Comparison of ENCODE assay signal across 8 mouse cellular contexts in genomic region chr12:86077322-86077721, GRCm38 (mm10). TPM values are rescaled to one million over a fixed set of nuclear protein-coding genes. Genes with fewer than 3 reads are reported as not detected.
DNase-seq lines count a peak whose midpoint lies in the region; ATAC-seq and TF ChIP-seq lines count a peak whose summit lies in the region.

No protein-coding gene starts in this region.

- peak overlapping the region; percentile 17; the same call in 1 of the 2 replicates for H3K9ac ChIP-seq in liver, adult 2 months (ENCODE audit: low read depth, low read length)
- H3K9ac ChIP-seq in hindbrain, embryonic 12.5 days = peak overlapping the region; percentile 66
- H3K9ac ChIP-seq in midbrain, embryonic 14.5 days (replicated peaks; ENCODE audit: low read length) = no peak overlapping the region

- TF ChIP-seq CTCF in liver, adult 2 months (IDR thresholded peaks at IDR 0.05; ENCODE audit: low read depth, low read length) = no peak

- peak overlapping the region; percentile 71 for H3K4me2 ChIP-seq in hindbrain, embryonic 12.5 days (replicated peaks)
- peak overlapping the region; percentile 91 for H3K4me2 ChIP-seq in midbrain, embryonic 14.5 days (ENCODE audit: low read length)

- H3K4me3 ChIP-seq in liver, adult 2 months (ENCODE audit: insufficient read depth, low read depth, low read length) = peak overlapping the region; percentile 14
- H3K4me3 ChIP-seq in hindbrain, embryonic 12.5 days = peak overlapping the region; percentile 47
- no peak overlapping the region for H3K4me3 ChIP-seq in midbrain, embryonic 14.5 days (replicated peaks; ENCODE audit: low read depth, low read length)

- H3K36me3 ChIP-seq in liver, adult 2 months (ENCODE audit: control insufficient read depth, insufficient read depth, low read length) = no peaks in the 10 kb centered on the region
- H3K36me3 ChIP-seq in hindbrain, embryonic 12.5 days = no peaks in the 10 kb centered on the region
- no peaks in the 10 kb centered on the region for H3K36me3 ChIP-seq in midbrain, embryonic 14.5 days (ENCODE audit: control insufficient read depth, insufficient read depth, low read length)

- ATAC-seq in hindbrain, embryonic 12.5 days (ENCODE audit: low FRiP score) = no peak
- ATAC-seq in midbrain, embryonic 14.5 days (ENCODE audit: low FRiP score, low TSS enrichment) = no peak

- H3K4me1 ChIP-seq in liver, adult 2 months (ENCODE audit: control insufficient read depth, insufficient read depth, low read length) = peaks cover 2% of the 10 kb centered on the region; the same call in 1 of the 2 replicates
- H3K4me1 ChIP-seq in hindbrain, embryonic 12.5 days = peaks cover 29% of the 10 kb centered on the region
- peaks cover 23% of the 10 kb centered on the region for H3K4me1 ChIP-seq in midbrain, embryonic 14.5 days (ENCODE audit: control insufficient read depth, insufficient read depth, low read length)

- no peak for DNase-seq in liver, adult 2 months (ENCODE audit: extremely low read depth, low read depth, low spot score)
- DNase-seq in liver = no peak
- peak; percentile 55 for DNase-seq in embryo, embryonic 9.5 days (ENCODE audit: extremely low spot score)
- peak; percentile 13 for DNase-seq in midbrain, embryonic 14.5 days
- no peak for DNase-seq in thymus, postnatal 4 days
- no peak for DNase-seq in kidney, postnatal 14 days
- no peak for DNase-seq in right cerebral cortex, adult 18-20 months

- TF ChIP-seq POLR2A in liver, adult 2 months (IDR thresholded peaks at IDR 0.05; ENCODE audit: extremely low read depth, insufficient read depth, low read length) = no peak

- no peaks in the 10 kb centered on the region for H3K79me2 ChIP-seq in liver, adult 2 months (ENCODE audit: control insufficient read depth, insufficient read depth, low read length)

- H3K9me3 ChIP-seq in hindbrain, embryonic 12.5 days (replicated peaks) = no peaks in the 10 kb centered on the region
- H3K9me3 ChIP-seq in midbrain, embryonic 14.5 days (ENCODE audit: control insufficient read depth, low read length) = no peaks in the 10 kb centered on the region

- H3K27ac ChIP-seq in liver, adult 2 months (replicated peaks; ENCODE audit: insufficient read depth, low read depth, low read length) = no peak overlapping the region
- no peak overlapping the region for H3K27ac ChIP-seq in hindbrain, embryonic 12.5 days
- no peak overlapping the region for H3K27ac ChIP-seq in midbrain, embryonic 14.5 days (replicated peaks; ENCODE audit: low read depth, low read length)

- 0 out of 2 replicates have a peak, but pooled peaks cover 3% of the 10 kb centered on the region for H3K27me3 ChIP-seq in liver, adult 2 months (ENCODE audit: control insufficient read depth, insufficient read depth, low read length)
- H3K27me3 ChIP-seq in hindbrain, embryonic 12.5 days = peaks cover 26% of the 10 kb centered on the region; the same call in 1 of the 2 replicates
- peaks cover 14% of the 10 kb centered on the region; the same call in 1 of the 2 replicates for H3K27me3 ChIP-seq in midbrain, embryonic 14.5 days (ENCODE audit: control insufficient read depth, insufficient read depth, low read length)

- WGBS in liver, adult 2 months = 65% methylated on average over 8 of the region's 8 CpGs
- WGBS in hindbrain, embryonic 12.5 days = 18% methylated on average over 8 of the region's 8 CpGs
- WGBS in midbrain, embryonic 14.5 days = 29% methylated on average over 8 of the region's 8 CpGs

RNA-seq across cellular contexts. Expression of gene Tgfb3, which starts 1.5 kb away (rescaled TPM):
- total RNA-seq in liver, adult 2 months (2014; rRNA removed) = 0.46 and 0.54 TPM in 2 replicates
- polyA plus RNA-seq in liver, adult 2 months (2012; rRNA removed) = 0.68 and 0.84 TPM in 2 replicates
- 19.9 and 24.6 TPM in 2 replicates for polyA plus RNA-seq in hindbrain, embryonic 12.5 days (2016; fragmentation: Nextera tagmentation; extraction: Ambion mirVana)
- 1.3 and 2.1 TPM in 2 replicates for polyA plus RNA-seq in midbrain, embryonic 14.5 days (2014; fragmentation: Nextera tagmentation; extraction: Ambion mirVana)

RNA-seq across cellular contexts. Expression of gene Ift43, which starts 5.0 kb away (rescaled TPM):
- 3.5 and 6.0 TPM in 2 replicates for total RNA-seq in liver, adult 2 months (2014; rRNA removed)
- polyA plus RNA-seq in liver, adult 2 months (2012; rRNA removed) = 3.9 and 4.5 TPM in 2 replicates
- 83.4 and 90.1 TPM in 2 replicates for polyA plus RNA-seq in hindbrain, embryonic 12.5 days (2016; fragmentation: Nextera tagmentation; extraction: Ambion mirVana)
- 51.6 and 57.5 TPM in 2 replicates for polyA plus RNA-seq in midbrain, embryonic 14.5 days (2014; fragmentation: Nextera tagmentation; extraction: Ambion mirVana)

Comparison
In these comparisons a context has a peak if more than half of its experiments do, and no peak if none do; other contexts are left out.
1. DNase-seq: peak in embryo, embryonic 9.5 days (single experiment) and midbrain, embryonic 14.5 days (single experiment); none in liver, adult 2 months (single experiment), liver (single experiment), thymus, postnatal 4 days (single experiment), kidney, postnatal 14 days (single experiment) and right cerebral cortex, adult 18-20 months (single experiment).